ENCODE assay signal across 8 mouse cellular contexts in genomic region chr4:95966928-95967724, GRCm38 (mm10). TPM values are rescaled to one million over a fixed set of nuclear protein-coding genes. Genes with fewer than 3 reads are reported as not detected.
DNase-seq lines count a peak whose midpoint lies in the region; ATAC-seq and TF ChIP-seq lines count a peak whose summit lies in the region.

TSS of gene Hook1 (plus strand) at chr4:95967240.

- peak; percentile 97 for ATAC-seq in heart, embryonic 13.5 days (ENCODE audit: extremely low read depth, insufficient number of reproducible peaks, low FRiP score, low TSS enrichment)
- ATAC-seq in kidney, embryonic 16.5 days (ENCODE audit: low FRiP score, low TSS enrichment): peak; percentile 100
- peak; percentile 93 for ATAC-seq in limb, embryonic 15.5 days (ENCODE audit: insufficient number of reproducible peaks, low FRiP score, low TSS enrichment, low read depth)
- peak; percentile 99 for ATAC-seq in midbrain, embryonic 16.5 days

- no peaks in the 10 kb centered on the region for H3K36me3 ChIP-seq in forebrain, embryonic 10.5 days (replicated peaks)
- H3K36me3 ChIP-seq in heart, embryonic 13.5 days: no peaks in the 10 kb centered on the region
- no peaks in the 10 kb centered on the region for H3K36me3 ChIP-seq in kidney, embryonic 16.5 days (ENCODE audit: insufficient read depth, low read length)
- no peaks in the 10 kb centered on the region for H3K36me3 ChIP-seq in limb, embryonic 15.5 days
- H3K36me3 ChIP-seq in midbrain, embryonic 16.5 days (ENCODE audit: control insufficient read depth, insufficient read depth, low read length): no peaks in the 10 kb centered on the region
- no peaks in the 10 kb centered on the region for H3K36me3 ChIP-seq in spleen, adult 2 months (ENCODE audit: control insufficient read depth, insufficient read depth, low read length)

- H3K4me3 ChIP-seq in forebrain, embryonic 10.5 days: peak within 1 kb of the TSS; percentile 77
- H3K4me3 ChIP-seq in heart, embryonic 13.5 days: peak within 1 kb of the TSS; percentile 65
- peak within 1 kb of the TSS; percentile 63 for H3K4me3 ChIP-seq in kidney, embryonic 16.5 days (ENCODE audit: low read length)
- H3K4me3 ChIP-seq in limb, embryonic 15.5 days: peak within 1 kb of the TSS; percentile 67
- peak within 1 kb of the TSS; percentile 72 for H3K4me3 ChIP-seq in midbrain, embryonic 16.5 days (ENCODE audit: low read depth, low read length)
- peak within 1 kb of the TSS; percentile 69 for H3K4me3 ChIP-seq in spleen, adult 2 months (ENCODE audit: extremely low read depth, insufficient read depth, insufficient read length)

- no peaks in the 10 kb centered on the region for H3K9me3 ChIP-seq in forebrain, embryonic 10.5 days
- H3K9me3 ChIP-seq in heart, embryonic 13.5 days: no peaks in the 10 kb centered on the region
- H3K9me3 ChIP-seq in kidney, embryonic 16.5 days (ENCODE audit: low read length): no peaks in the 10 kb centered on the region
- H3K9me3 ChIP-seq in limb, embryonic 15.5 days: no peaks in the 10 kb centered on the region
- no peaks in the 10 kb centered on the region for H3K9me3 ChIP-seq in midbrain, embryonic 16.5 days (replicated peaks; ENCODE audit: control insufficient read depth, low read length, poor library complexity, severe bottlenecking)

- peak; percentile 96 for DNase-seq in CD4-positive helper T cell, adult 2 months (ENCODE audit: low read depth, low spot score)
- DNase-seq in c-Kit-positive CD71-positive TER-119-negative erythroid progenitor cells, embryonic 14.5 days (ENCODE audit: low read depth): peak; percentile 66
- peak; percentile 94 for DNase-seq in forebrain, embryonic 10.5 days (ENCODE audit: extremely low spot score, low spot score)
- peak; percentile 92 to 93 for DNase-seq in spleen, adult 2 months (ENCODE audit: low read depth in 1 of 2, low spot score in 2 of 2)

- H3K27me3 ChIP-seq in forebrain, embryonic 10.5 days (ENCODE audit: poor library complexity, severe bottlenecking): peaks cover 9% of the 10 kb centered on the region; the same call in 1 of the 2 replicates
- H3K27me3 ChIP-seq in heart, embryonic 13.5 days (replicated peaks): no peaks in the 10 kb centered on the region
- no peaks in the 10 kb centered on the region for H3K27me3 ChIP-seq in kidney, embryonic 16.5 days (ENCODE audit: insufficient read depth, low read length)
- no peaks in the 10 kb centered on the region for H3K27me3 ChIP-seq in limb, embryonic 15.5 days
- H3K27me3 ChIP-seq in midbrain, embryonic 16.5 days (ENCODE audit: control insufficient read depth, insufficient read depth, low read depth, low read length): no peaks in the 10 kb centered on the region
- no peaks in the 10 kb centered on the region for H3K27me3 ChIP-seq in spleen, adult 2 months (ENCODE audit: control insufficient read depth, insufficient read depth, low read length)

- peak within 1 kb of the TSS; percentile 90 for H3K27ac ChIP-seq in forebrain, embryonic 10.5 days
- H3K27ac ChIP-seq in heart, embryonic 13.5 days (replicated peaks): peak within 1 kb of the TSS; percentile 48
- H3K27ac ChIP-seq in kidney, embryonic 16.5 days (ENCODE audit: low read length): peak within 1 kb of the TSS; percentile 86
- peak within 1 kb of the TSS; percentile 28; the same call in 1 of the 2 replicates for H3K27ac ChIP-seq in limb, embryonic 15.5 days
- H3K27ac ChIP-seq in midbrain, embryonic 16.5 days (ENCODE audit: low read length): peak within 1 kb of the TSS; percentile 87
- H3K27ac ChIP-seq in spleen, adult 2 months (ENCODE audit: insufficient read depth, low read length): peak within 1 kb of the TSS; percentile 15

- peaks cover 24% of the 10 kb centered on the region for H3K4me1 ChIP-seq in forebrain, embryonic 10.5 days
- H3K4me1 ChIP-seq in heart, embryonic 13.5 days: peaks cover 4% of the 10 kb centered on the region
- H3K4me1 ChIP-seq in kidney, embryonic 16.5 days (ENCODE audit: insufficient read depth, low read length): peaks cover 7% of the 10 kb centered on the region; the same call in 1 of the 2 replicates
- H3K4me1 ChIP-seq in limb, embryonic 15.5 days: peaks cover 13% of the 10 kb centered on the region
- peaks cover 17% of the 10 kb centered on the region for H3K4me1 ChIP-seq in midbrain, embryonic 16.5 days (ENCODE audit: control insufficient read depth, insufficient read depth, low read length)
- no peaks in the 10 kb centered on the region for H3K4me1 ChIP-seq in spleen, adult 2 months (ENCODE audit: control insufficient read depth, insufficient read depth, insufficient read length)

- no peak; the same call in 1 of the 2 replicates for TF ChIP-seq POLR2A in spleen, adult 2 months (IDR thresholded peaks at IDR 0.05; ENCODE audit: low read depth, low read length)

- H3K4me2 ChIP-seq in heart, embryonic 13.5 days: peak within 1 kb of the TSS; percentile 85
- peak within 1 kb of the TSS; percentile 61 for H3K4me2 ChIP-seq in kidney, embryonic 16.5 days (replicated peaks; ENCODE audit: low read depth, low read length)
- peak within 1 kb of the TSS; percentile 86 for H3K4me2 ChIP-seq in limb, embryonic 15.5 days
- peak within 1 kb of the TSS; percentile 87 for H3K4me2 ChIP-seq in midbrain, embryonic 16.5 days (ENCODE audit: low read length)

- TF ChIP-seq CTCF in spleen, adult 2 months (IDR thresholded peaks at IDR 0.05; ENCODE audit: extremely low read depth, insufficient read depth, insufficient read length, insufficient replicate concordance): no peak

- H3K9ac ChIP-seq in heart, embryonic 13.5 days: peak within 1 kb of the TSS; percentile 85
- peak within 1 kb of the TSS; percentile 75 for H3K9ac ChIP-seq in kidney, embryonic 16.5 days (replicated peaks; ENCODE audit: low read length)
- H3K9ac ChIP-seq in limb, embryonic 15.5 days: peak within 1 kb of the TSS; percentile 37
- peak within 1 kb of the TSS; percentile 93 for H3K9ac ChIP-seq in midbrain, embryonic 16.5 days (ENCODE audit: low read depth, low read length)

- WGBS in forebrain, embryonic 10.5 days: under 1% methylated on average over 82 of the region's 82 CpGs
- WGBS in heart, embryonic 13.5 days: under 1% methylated on average over 82 of the region's 82 CpGs
- under 1% methylated on average over 79 of the region's 82 CpGs for WGBS in kidney, embryonic 16.5 days
- under 1% methylated on average over 81 of the region's 82 CpGs for WGBS in limb, embryonic 15.5 days
- under 1% methylated on average over 81 of the region's 82 CpGs for WGBS in midbrain, embryonic 16.5 days
- under 1% methylated on average over 80 of the region's 82 CpGs for WGBS in spleen, adult 2 months

RNA-seq across cellular contexts. Expression of gene Hook1, which starts in this region (rescaled TPM):
- polyA plus RNA-seq in forebrain, embryonic 10.5 days (2016; fragmentation: Nextera tagmentation; extraction: Ambion mirVana): 33.1 and 34.2 TPM in 2 replicates
- 5.5 and 6.3 TPM in 2 replicates for polyA plus RNA-seq in heart, embryonic 13.5 days (2015; fragmentation: Nextera tagmentation; extraction: Ambion mirVana)
- 24.0 and 25.3 TPM in 2 replicates for polyA plus RNA-seq in kidney, embryonic 16.5 days (2015; fragmentation: Nextera tagmentation; extraction: Ambion mirVana)
- 7.1 and 11.1 TPM in 2 replicates for polyA plus RNA-seq in limb, embryonic 15.5 days (2015; fragmentation: Nextera tagmentation; extraction: Ambion mirVana)
- 90.8 and 94.7 TPM in 2 replicates for polyA plus RNA-seq in midbrain, embryonic 16.5 days (2015; fragmentation: Nextera tagmentation; extraction: Ambion mirVana)
- 1.1 and 1.7 TPM in 2 replicates for polyA plus RNA-seq in spleen, adult 2 months (2012; rRNA removed)

Comparison
In these comparisons a context has a peak if more than half of its experiments do, and no peak if none do; other contexts are left out.
1. Peak in every context shown above with its lines: DNase-seq, ATAC-seq, H3K4me3 ChIP-seq and H3K27ac ChIP-seq.
2. H3K27ac ChIP-seq: peak in every context shown above with its lines; median percentile 90 in forebrain, embryonic 10.5 days; 87 in midbrain, embryonic 16.5 days; 86 in kidney, embryonic 16.5 days; 48 in heart, embryonic 13.5 days; 28 in limb, embryonic 15.5 days; 15 in spleen, adult 2 months.
3. H3K9ac ChIP-seq: peak in every context shown above with its lines; median percentile 93 in midbrain, embryonic 16.5 days; 85 in heart, embryonic 13.5 days; 75 in kidney, embryonic 16.5 days; 37 in limb, embryonic 15.5 days.